Mouse (Mus musculus) hindbrain, embryonic 13.5 days (tissue): ENCODE data around the gene Mcrip2. TPM values are rescaled to one million over a fixed set of nuclear protein-coding genes. Genes with fewer than 3 reads are reported as not detected.

Experiments
- ATAC-seq: fragments of 200-750 bp; cut with Nextera tagmentation; 2 replicates; pipeline ENCODE4 v1.8.0; 2017; ENCODE audit warnings: moderate TSS enrichment; ENCODE audit not compliant: low FRiP score
- H3K27ac ChIP-seq: fragments of 300-500 bp; sonication (generic); 2 replicates; pipeline ENCODE4 v1.5.1; 2015; ENCODE audit warnings: inconsistent platforms, mild to moderate bottlenecking, moderate library complexity
- H3K27me3 ChIP-seq: fragments of 300-500 bp; sonication (generic); 2 replicates; pipeline ENCODE4 v1.6.1; 2015; ENCODE audit warnings: mild to moderate bottlenecking, inconsistent platforms
- H3K36me3 ChIP-seq: fragments of 300-500 bp; sonication (generic); 2 replicates; pipeline ENCODE4 v1.6.1; 2015; ENCODE audit warnings: mild to moderate bottlenecking, inconsistent platforms
- H3K4me1 ChIP-seq: fragments of 300-500 bp; sonication (generic); replicated peaks from 2 replicates; pipeline ENCODE4 v1.6.1; 2015; ENCODE audit warnings: inconsistent platforms
- H3K4me2 ChIP-seq: fragments of 300-500 bp; sonication (generic); 2 replicates; pipeline ENCODE4 v1.6.1; 2015; ENCODE audit warnings: inconsistent platforms, mild to moderate bottlenecking, moderate library complexity
- H3K4me3 ChIP-seq: fragments of 300-500 bp; sonication (generic); 2 replicates; pipeline ENCODE4 v1.5.1; 2015; ENCODE audit warnings: mild to moderate bottlenecking, inconsistent platforms
- H3K9ac ChIP-seq: fragments of 300-500 bp; sonication (generic); 2 replicates; pipeline ENCODE4 v1.6.1; 2015; ENCODE audit warnings: mild to moderate bottlenecking, inconsistent platforms
- H3K9me3 ChIP-seq: fragments of 300-500 bp; sonication (generic); 2 replicates; pipeline ENCODE4 v1.6.1; 2016; ENCODE audit warnings: inconsistent platforms
- WGBS: fragments of 180-500 bp; shearing (Covaris S2); methylation state at CpG from one replicate; pipeline ENCODE4 v1.1.7; 2015; 5-methylcytosine and 5-hydroxymethylcytosine counted together
- polyA plus RNA-seq: library from polyadenylated mRNA; unstranded; fragments of >200 nt; fragmentation: Nextera tagmentation; extraction: Ambion mirVana; gene quantifications from 2 replicates; pipeline ENCODE4 v1.2.1, GENCODE M21; 2015

Gene Mcrip2
- polyA plus RNA-seq: 11.4 and 11.7 TPM in 2 replicates

DNA sequence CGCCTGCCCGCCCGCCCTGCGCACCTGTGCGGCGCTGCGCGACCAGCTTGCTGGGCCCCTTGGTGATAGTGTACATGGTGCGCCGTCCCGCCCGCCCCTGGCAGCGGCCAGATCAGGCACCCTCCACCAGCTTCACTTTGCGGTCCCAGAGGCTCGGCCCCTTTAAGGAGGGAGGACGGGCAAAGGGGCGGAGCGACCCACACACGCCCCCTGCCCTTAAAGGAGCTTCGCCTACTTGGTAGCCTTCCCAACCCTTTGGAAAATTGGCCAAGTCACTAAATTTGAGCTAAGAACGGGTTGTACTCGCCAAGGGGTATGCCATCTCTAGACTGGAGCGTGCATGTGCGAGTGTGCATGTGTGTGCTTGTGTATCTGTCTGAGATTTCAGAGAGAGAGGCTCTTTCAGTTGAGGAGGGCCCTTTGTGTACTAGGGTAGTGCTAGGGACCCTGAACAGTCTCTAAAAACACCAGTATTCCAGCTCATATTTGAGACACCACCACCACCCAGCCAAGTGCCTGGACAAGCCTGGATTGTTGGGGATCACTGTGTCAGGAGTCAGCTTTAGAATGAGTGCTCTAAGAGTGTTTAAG lies at the start of gene Mcrip2:
Mcrip2 (minus strand) TSS at position 164 of the 591 bp plus-strand sequence.
- 0% methylated on average over 24 of the region's 24 CpGs for WGBS
- peak; percentile 83 for ATAC-seq
- no peaks in the 10 kb centered on the region for H3K36me3 ChIP-seq

DNA sequence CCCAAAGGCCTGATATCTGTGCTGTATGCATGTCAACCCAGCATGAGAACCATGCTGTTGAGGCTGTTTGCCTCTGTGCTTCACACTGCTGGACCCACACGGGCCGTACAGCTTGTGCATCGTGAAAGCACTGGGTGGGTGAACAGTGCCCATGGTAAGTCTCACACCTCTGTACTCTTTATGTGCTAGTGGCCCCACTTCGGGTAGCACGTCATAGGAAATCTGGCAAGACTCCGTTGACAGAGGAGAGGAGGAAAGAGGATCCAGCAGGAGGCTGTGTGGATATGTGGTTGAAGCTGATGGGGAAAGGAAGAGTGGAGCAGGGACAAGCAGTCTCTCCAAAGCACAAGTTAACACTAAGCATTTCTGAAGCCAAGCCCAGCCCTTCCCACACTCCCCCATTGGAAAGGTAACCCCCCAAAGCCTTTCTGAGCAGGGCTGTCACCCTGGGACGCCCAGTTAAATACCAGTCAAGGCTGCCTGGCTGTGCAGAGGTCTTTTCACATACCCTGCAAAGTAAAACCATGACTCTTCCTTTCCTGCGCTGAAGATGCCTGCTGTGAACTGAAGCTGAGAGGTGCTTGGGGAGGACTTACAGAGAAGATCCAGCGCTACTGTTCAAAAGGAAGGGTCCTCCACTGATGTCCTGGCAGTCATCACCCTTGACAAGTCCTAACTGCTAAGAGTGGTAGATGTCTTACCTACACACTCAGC lies 49.6 kb upstream of the Mcrip2 start:
- peak overlapping the region; percentile 98 for H3K4me3 ChIP-seq
- 80% methylated on average over 9 of the region's 9 CpGs for WGBS
- H3K4me2 ChIP-seq: peak overlapping the region; percentile 87
- no peaks in the 10 kb centered on the region for H3K27me3 ChIP-seq
- peaks cover 9% of the 10 kb centered on the region; the same call in 1 of the 2 replicates for H3K36me3 ChIP-seq
- ATAC-seq: no peak
- peak overlapping the region; percentile 94 for H3K9ac ChIP-seq
- peaks cover 45% of the 10 kb centered on the region for H3K4me1 ChIP-seq
- H3K9me3 ChIP-seq: no peaks in the 10 kb centered on the region
- no peak overlapping the region for H3K27ac ChIP-seq

More for the DNA sequence above, at the start of gene Mcrip2:
- H3K27me3 ChIP-seq: peaks cover 3% of the 10 kb centered on the region
- peak within 1 kb of the TSS; percentile 86 for H3K9ac ChIP-seq
- peak within 1 kb of the TSS; percentile 49 for H3K27ac ChIP-seq
- H3K4me2 ChIP-seq: peak within 1 kb of the TSS; percentile 98
- H3K4me3 ChIP-seq: peak within 1 kb of the TSS; percentile 66
- H3K9me3 ChIP-seq: no peaks in the 10 kb centered on the region
- peaks cover 18% of the 10 kb centered on the region for H3K4me1 ChIP-seq

DNA sequence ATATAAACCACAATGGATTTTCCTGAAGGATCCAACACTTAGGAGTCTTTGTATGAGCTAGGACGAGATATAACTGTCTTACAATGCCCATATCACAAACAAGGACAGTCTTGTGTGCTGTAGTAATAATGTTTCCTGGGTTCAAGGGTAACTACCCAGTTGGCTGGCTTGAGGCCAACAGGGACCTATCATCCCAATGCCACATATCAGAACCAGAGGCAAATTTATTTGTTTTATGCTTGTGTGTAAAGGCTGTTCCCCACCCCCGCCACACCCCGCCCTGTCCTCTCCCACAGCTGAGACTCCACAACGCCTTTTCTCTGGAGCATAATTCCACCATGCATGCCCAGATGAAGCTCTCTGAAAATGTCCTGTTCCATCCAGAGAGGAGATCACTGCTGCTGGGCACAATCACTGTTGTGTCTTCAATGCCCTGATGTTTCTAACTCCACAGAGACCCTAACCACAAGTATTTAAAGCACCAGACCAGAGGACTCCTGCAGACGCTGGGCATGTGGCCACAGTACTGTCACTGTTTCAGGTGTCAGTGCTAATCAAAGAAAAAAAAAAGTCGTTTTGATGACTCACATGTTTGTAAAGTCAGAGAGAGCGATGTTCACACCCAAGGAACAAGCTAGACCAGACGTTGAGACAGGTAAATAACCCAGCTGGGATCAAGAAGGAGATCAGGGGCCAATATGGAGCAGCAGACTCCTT lies 48.5 kb upstream of the Mcrip2 start:
- Histone ChIP-seq H3K4me2 (0 out of 2 replicates have a peak overlapping the region, but pooled peaks have one; percentile 8), H3K4me3 (0 out of 2 replicates have a peak overlapping the region, but pooled peaks have one; percentile 98), H3K9ac (peak overlapping the region; percentile 94; the same call in 1 of the 2 replicates), H3K27ac (no peak overlapping the region), H3K9me3 (no peaks in the 10 kb centered on the region), H3K4me1 (peaks cover 45% of the 10 kb centered on the region), H3K36me3 (peaks cover 9% of the 10 kb centered on the region; the same call in 1 of the 2 replicates), H3K27me3 (no peaks in the 10 kb centered on the region)
- 87% methylated on average over 8 of the region's 8 CpGs for WGBS
- no peak for ATAC-seq

DNA sequence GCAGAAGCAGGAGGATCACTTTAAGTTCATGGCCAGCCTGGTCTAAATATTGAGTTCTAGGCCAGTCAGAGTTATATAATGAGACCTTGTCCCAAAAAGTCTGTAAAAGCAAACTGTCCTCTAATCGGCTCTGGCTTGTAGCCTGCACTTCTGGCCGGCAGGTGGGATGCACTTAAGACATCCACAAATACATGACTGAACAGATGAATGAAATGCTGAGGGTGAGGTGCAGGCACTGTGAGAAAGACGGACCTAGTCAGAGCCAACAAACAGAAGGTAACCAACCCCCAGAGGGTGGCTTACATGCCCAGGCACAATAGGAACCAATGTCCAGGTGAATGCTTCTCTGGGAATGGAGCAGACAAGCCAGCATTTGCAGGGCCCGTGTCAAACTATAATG lies 45.7 kb upstream of the Mcrip2 start:
- H3K4me1 ChIP-seq: peaks cover 38% of the 10 kb centered on the region
- H3K27ac ChIP-seq: no peak overlapping the region
- no peak overlapping the region for H3K9ac ChIP-seq
- H3K36me3 ChIP-seq: peaks cover 9% of the 10 kb centered on the region; the same call in 1 of the 2 replicates
- H3K4me2 ChIP-seq: no peak overlapping the region
- no peaks in the 10 kb centered on the region for H3K9me3 ChIP-seq
- H3K27me3 ChIP-seq: no peaks in the 10 kb centered on the region
- 90% methylated on average over 4 of the region's 4 CpGs for WGBS
- ATAC-seq: no peak
- no peak overlapping the region for H3K4me3 ChIP-seq

DNA sequence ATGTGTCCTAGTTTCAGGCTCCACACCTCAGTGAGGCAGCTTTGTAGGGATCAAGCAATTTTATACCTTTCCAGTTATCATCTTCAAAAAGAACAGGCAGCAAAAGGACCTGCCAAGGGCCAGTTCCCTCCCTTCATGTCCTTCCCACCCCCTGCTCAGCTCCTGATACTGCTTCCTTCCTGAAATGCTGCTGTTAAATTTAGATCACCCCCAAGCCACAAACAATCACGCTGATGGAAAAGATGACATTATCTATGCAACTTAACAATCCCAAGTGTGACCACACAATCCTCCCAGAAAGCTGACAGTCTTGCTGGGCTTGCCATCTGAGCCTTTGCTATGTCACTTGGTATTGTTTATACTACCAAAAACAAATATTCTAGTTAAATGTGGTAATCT lies 45.3 kb upstream of the Mcrip2 start:
- Histone ChIP-seq H3K27me3 (no peaks in the 10 kb centered on the region), H3K4me1 (peaks cover 35% of the 10 kb centered on the region), H3K27ac (no peak overlapping the region), H3K9ac (no peak overlapping the region), H3K4me3 (no peak overlapping the region), H3K36me3 (peaks cover 9% of the 10 kb centered on the region; the same call in 1 of the 2 replicates), H3K4me2 (no peak overlapping the region), H3K9me3 (no peaks in the 10 kb centered on the region)
- WGBS: 84% methylated on average over 1 of the region's 1 CpGs
- ATAC-seq: no peak

DNA sequence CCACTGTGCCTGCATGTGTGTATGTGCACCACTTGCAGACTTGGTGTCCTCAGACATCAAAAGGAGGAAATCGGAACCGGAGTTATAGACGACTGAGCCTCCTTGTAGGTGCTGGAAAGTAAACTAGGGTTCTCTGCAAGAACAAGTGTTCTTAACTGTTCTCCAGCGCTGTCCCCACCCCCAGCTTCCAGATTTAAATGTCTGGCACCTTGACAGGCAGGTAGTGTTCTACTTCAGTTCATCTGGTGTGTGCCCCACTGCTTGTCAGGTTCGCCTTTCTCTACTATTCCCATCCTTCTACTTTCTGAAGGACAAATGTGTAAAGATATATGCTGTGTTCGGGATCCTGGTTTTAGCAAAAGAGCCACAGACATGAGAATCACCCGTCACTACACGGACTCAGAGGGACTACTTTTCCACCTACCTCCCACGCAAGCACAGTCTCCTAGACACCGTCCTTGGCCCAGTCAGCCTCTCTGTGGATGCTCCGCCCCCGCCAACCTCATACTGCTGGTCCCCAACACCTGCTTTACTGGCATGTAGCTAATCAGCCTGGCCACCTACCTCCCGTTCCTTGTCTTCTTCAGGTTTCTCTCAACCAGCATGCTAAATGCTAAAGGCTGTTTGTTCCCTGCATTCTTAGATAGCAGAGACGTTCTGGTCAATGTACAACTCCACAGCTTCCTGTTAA lies 44.8 kb upstream of the Mcrip2 start:
- peaks cover 9% of the 10 kb centered on the region; the same call in 1 of the 2 replicates for H3K36me3 ChIP-seq
- no peak overlapping the region for H3K4me2 ChIP-seq
- no peak overlapping the region for H3K27ac ChIP-seq
- no peaks in the 10 kb centered on the region for H3K27me3 ChIP-seq
- 90% methylated on average over 14 of the region's 14 CpGs for WGBS
- H3K9ac ChIP-seq: no peak overlapping the region
- no peaks in the 10 kb centered on the region for H3K9me3 ChIP-seq
- H3K4me1 ChIP-seq: peaks cover 29% of the 10 kb centered on the region
- no peak for ATAC-seq
- H3K4me3 ChIP-seq: no peak overlapping the region

DNA sequence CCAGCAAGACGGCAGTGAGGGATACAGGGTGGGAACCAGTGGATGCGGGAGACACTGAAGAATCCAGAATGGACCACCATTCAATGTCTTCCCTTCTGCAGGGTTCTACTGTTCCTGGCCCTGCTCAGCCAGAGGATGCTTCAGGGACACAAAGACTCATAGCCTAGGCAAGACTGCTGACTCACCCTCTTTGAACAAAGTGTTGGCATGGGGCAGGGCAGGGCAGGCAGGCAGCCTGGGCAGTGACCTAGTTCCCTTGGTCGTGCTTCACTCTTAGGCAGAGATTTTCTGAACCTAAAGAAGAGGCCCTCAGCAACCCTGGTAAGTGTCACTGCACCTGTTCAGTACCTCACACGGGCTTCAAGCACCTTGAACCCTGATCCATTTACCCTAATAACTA lies 43.3 kb upstream of the Mcrip2 start:
- Histone ChIP-seq H3K4me1 (peaks cover 14% of the 10 kb centered on the region), H3K36me3 (peaks cover 4% of the 10 kb centered on the region; the same call in 1 of the 2 replicates), H3K9ac (no peak overlapping the region), H3K4me2 (no peak overlapping the region), H3K27ac (no peak overlapping the region), H3K27me3 (no peaks in the 10 kb centered on the region), H3K9me3 (no peaks in the 10 kb centered on the region), H3K4me3 (no peak overlapping the region)
- ATAC-seq: no peak
- 95% methylated on average over 4 of the region's 4 CpGs for WGBS

DNA sequence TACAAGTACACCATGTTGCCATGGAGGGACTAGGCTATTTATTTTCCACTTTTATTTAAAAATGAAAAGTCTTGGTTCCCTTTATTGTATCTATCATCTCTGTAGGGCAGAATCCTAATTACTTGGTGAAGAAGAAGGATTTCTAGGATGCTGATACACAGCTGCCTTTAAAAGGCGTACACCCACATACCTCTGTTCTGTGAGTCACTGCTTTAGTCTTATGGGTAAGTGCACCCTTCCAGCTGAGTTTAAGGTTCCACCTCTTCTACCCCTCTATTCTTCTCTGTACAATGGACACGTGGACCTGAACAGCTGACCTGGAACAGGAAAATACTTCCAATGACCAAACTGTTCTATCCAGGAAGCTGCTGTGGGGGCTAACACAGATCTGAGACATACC lies 39.1 kb upstream of the Mcrip2 start:
- no peak overlapping the region for H3K4me3 ChIP-seq
- 88% methylated on average over 2 of the region's 2 CpGs for WGBS
- H3K4me2 ChIP-seq: no peak overlapping the region
- H3K27ac ChIP-seq: no peak overlapping the region
- H3K36me3 ChIP-seq: peaks cover 7% of the 10 kb centered on the region; the same call in 1 of the 2 replicates
- H3K9me3 ChIP-seq: no peaks in the 10 kb centered on the region
- no peaks in the 10 kb centered on the region for H3K4me1 ChIP-seq
- no peaks in the 10 kb centered on the region for H3K27me3 ChIP-seq
- H3K9ac ChIP-seq: no peak overlapping the region
- ATAC-seq: no peak

DNA sequence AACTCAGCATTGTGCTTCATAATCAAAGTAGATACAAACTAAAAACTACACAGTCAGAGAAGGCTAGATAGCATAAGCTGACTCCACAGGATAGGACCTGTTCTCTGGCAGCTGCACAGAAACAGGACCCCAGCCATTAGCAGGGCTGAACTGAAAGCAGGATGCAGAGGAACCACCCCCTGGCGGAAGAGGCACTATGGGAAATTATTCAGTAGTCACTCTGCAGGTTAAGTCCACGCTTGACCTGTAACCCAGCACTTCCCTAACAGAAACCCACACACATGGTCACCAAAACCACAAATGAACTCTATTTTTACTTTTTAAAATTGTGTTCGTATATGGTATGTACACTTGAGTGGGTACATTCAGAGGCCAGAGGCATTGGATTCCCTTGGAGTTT lies 34.5 kb upstream of the Mcrip2 start:
- WGBS: 89% methylated on average over 3 of the region's 3 CpGs
- H3K9me3 ChIP-seq: no peaks in the 10 kb centered on the region
- H3K9ac ChIP-seq: no peak overlapping the region
- H3K4me3 ChIP-seq: no peak overlapping the region
- peaks cover 17% of the 10 kb centered on the region for H3K36me3 ChIP-seq
- no peaks in the 10 kb centered on the region for H3K4me1 ChIP-seq
- H3K4me2 ChIP-seq: no peak overlapping the region
- ATAC-seq: no peak
- no peaks in the 10 kb centered on the region for H3K27me3 ChIP-seq
- no peak overlapping the region for H3K27ac ChIP-seq

DNA sequence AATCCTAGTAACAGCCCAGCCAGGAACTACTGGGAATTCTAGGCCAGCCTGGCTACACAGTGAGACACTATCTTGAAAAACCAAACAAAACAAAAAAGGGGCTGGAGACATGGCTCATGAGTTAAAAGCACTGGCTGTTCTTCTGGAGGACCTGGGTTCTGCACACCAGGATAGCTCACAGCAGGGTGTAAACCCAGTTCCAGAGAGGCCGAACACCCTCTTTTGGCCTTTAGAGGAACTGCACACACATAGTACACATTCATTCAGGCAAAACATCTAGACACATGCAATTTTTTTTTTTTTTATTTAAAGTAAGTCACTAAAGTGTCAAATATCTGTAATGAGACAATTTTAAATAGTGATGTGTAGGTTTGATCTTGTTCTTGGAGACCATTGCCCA lies 31.6 kb upstream of the Mcrip2 start:
- Histone ChIP-seq H3K36me3 (peaks cover 9% of the 10 kb centered on the region), H3K27ac (no peak overlapping the region), H3K9me3 (no peaks in the 10 kb centered on the region), H3K4me3 (no peak overlapping the region), H3K9ac (no peak overlapping the region), H3K4me2 (no peak overlapping the region), H3K27me3 (no peaks in the 10 kb centered on the region), H3K4me1 (peaks cover 10% of the 10 kb centered on the region; the same call in 1 of the 2 replicates)
- no peak for ATAC-seq
- WGBS: 100% methylated on average over 1 of the region's 1 CpGs

DNA sequence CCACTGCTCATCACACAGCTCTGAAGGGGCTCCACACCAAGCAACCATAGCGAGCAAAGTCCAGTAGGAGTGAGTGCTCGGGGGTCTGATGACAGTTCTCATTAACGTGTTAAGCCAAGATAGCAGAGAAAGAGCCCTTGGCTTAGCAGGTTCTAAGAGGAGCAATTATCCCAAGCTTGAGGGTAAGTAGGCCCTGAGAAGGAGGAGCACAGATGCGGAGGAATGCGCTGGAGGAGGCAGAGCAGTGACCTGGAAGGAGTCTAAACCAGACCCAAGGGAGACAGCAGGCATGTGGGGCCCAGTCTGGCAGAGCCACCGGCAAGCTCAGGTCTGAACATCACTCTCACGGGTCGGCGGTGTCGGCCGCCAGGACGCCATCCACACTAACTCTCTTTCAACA lies 27.3 kb upstream of the Mcrip2 start:
- H3K36me3 ChIP-seq: peaks cover 9% of the 10 kb centered on the region
- no peak overlapping the region for H3K9ac ChIP-seq
- no peak overlapping the region for H3K4me3 ChIP-seq
- no peaks in the 10 kb centered on the region for H3K27me3 ChIP-seq
- no peaks in the 10 kb centered on the region for H3K9me3 ChIP-seq
- peaks cover 16% of the 10 kb centered on the region for H3K4me1 ChIP-seq
- no peak overlapping the region for H3K4me2 ChIP-seq
- 0 out of 2 replicates have a peak overlapping the region, but pooled peaks have one; percentile 15 for H3K27ac ChIP-seq
- no peak for ATAC-seq
- WGBS: 54% methylated on average over 12 of the region's 12 CpGs

DNA sequence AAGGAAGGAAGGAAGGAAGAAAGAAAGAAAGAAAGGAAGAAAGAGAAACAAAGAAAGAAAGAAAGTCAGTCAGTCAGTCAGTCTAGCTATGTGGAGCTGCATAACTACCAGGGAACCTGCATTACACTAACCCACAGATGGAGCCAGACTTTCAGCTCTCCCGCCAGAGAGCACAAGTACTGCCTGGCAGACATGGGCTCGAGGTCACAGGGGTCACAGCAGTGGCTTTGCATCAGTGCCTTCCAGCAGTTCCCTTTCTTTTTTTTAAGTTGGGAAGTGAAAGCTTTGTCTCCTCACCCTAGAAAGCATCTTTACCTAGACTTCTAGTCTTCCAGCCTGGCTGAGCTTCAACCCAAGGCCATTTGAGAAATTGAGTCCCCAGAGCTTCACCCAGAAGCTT lies 26.9 kb upstream of the Mcrip2 start:
- no peaks in the 10 kb centered on the region for H3K27me3 ChIP-seq
- H3K9me3 ChIP-seq: no peaks in the 10 kb centered on the region
- 32% methylated on average over 2 of the region's 2 CpGs for WGBS
- no peak for ATAC-seq
- peaks cover 9% of the 10 kb centered on the region; the same call in 1 of the 2 replicates for H3K36me3 ChIP-seq
- no peak overlapping the region for H3K9ac ChIP-seq
- H3K4me2 ChIP-seq: no peak overlapping the region
- peaks cover 16% of the 10 kb centered on the region for H3K4me1 ChIP-seq
- no peak overlapping the region for H3K4me3 ChIP-seq
- no peak overlapping the region for H3K27ac ChIP-seq
